Mouse (Mus musculus) testis, adult 2 months (tissue): Measurements from ENCODE around the gene Cnnm4.

Experiments used
- CTCF ChIP-seq: fragments of 200-500 bp; IDR thresholded peaks from 2 replicates; pipeline ENCODE4 v1.5.1; 2012; ENCODE audit warnings: low read depth, mild to moderate bottlenecking, inconsistent platforms, low read length, moderate library complexity; ENCODE audit not compliant: control insufficient read depth, insufficient read depth, insufficient replicate concordance
- POLR2A ChIP-seq: fragments of 200-500 bp; IDR thresholded peaks from 2 replicates; pipeline ENCODE4 v1.6.1; 2012; ENCODE audit warnings: low read depth, mild to moderate bottlenecking, inconsistent platforms, low read length, moderate library complexity; ENCODE audit not compliant: control insufficient read depth

- TF ChIP-seq CTCF: no peak
- no peak for TF ChIP-seq POLR2A
Observed at GRCm38 (mm10) chr1:36433616-36434015, 37.8 kb upstream of the Cnnm4 start.
